In genomic region chr11:120548786-120549167, GRCm38 (mm10) we compare ENCODE assay signal across 9 mouse cellular contexts. TPM values are rescaled to one million over a fixed set of nuclear protein-coding genes. Genes with fewer than 3 reads are reported as not detected.
DNase-seq lines count a peak whose midpoint lies in the region; ATAC-seq and TF ChIP-seq lines count a peak whose summit lies in the region.
"Had no signal": no experiment of that assay in that cellular context is flagged by ENCODE, and none has a peak within 500 bp of the region (broad histone marks: within the 10 kb centered on the region; RNA-seq: fewer than 3 reads in every experiment).

No protein-coding gene starts in this region.

- peak overlapping the region; percentile 86 for H3K4me2 ChIP-seq in kidney, embryonic 15.5 days
- H3K4me2 ChIP-seq in hindbrain, embryonic 14.5 days (replicated peaks) = peak overlapping the region; percentile 77
- peak overlapping the region; percentile 92 for H3K4me2 ChIP-seq in midbrain, embryonic 16.5 days (ENCODE audit: low read length)

- ATAC-seq in kidney, embryonic 15.5 days (replicated peaks; ENCODE audit: low FRiP score) = no peak
- no peak for ATAC-seq in hindbrain, embryonic 14.5 days (ENCODE audit: low FRiP score)
- no peak for ATAC-seq in midbrain, embryonic 16.5 days

- 19% methylated on average over 7 of the region's 7 CpGs for WGBS in kidney, embryonic 15.5 days
- 36% methylated on average over 7 of the region's 7 CpGs for WGBS in hindbrain, embryonic 14.5 days
- WGBS in midbrain, embryonic 16.5 days = 31% methylated on average over 7 of the region's 7 CpGs

- H3K4me1 ChIP-seq in kidney, embryonic 15.5 days = peaks cover 42% of the 10 kb centered on the region
- peaks cover 11% of the 10 kb centered on the region for H3K4me1 ChIP-seq in cortical plate, adult 2 months (ENCODE audit: control insufficient read depth, insufficient read depth, low read length)
- peaks cover 15% of the 10 kb centered on the region for H3K4me1 ChIP-seq in hindbrain, embryonic 14.5 days (replicated peaks; ENCODE audit: control insufficient read depth, insufficient read depth, low read length)
- H3K4me1 ChIP-seq in midbrain, embryonic 16.5 days (ENCODE audit: control insufficient read depth, insufficient read depth, low read length) = peaks cover 24% of the 10 kb centered on the region

- TF ChIP-seq CTCF in cortical plate, adult 2 months (IDR thresholded peaks at IDR 0.05; ENCODE audit: extremely low read depth, insufficient read depth, low read length) = no peak

- no peak for DNase-seq in kidney, adult 11 months
- no peak for DNase-seq in hindbrain, embryonic 14.5 days (ENCODE audit: low spot score)
- no peak for DNase-seq in right cerebral cortex, postnatal 36 days (ENCODE audit: low spot score in 2 of 2)
- no peak for DNase-seq in right cerebral cortex, postnatal 4 days
- no peak for DNase-seq in gastrocnemius, adult 8-10 months (ENCODE audit: low spot score in 2 of 2)

- no peaks in the 10 kb centered on the region for H3K9me3 ChIP-seq in kidney, embryonic 15.5 days (replicated peaks)
- H3K9me3 ChIP-seq in hindbrain, embryonic 14.5 days (ENCODE audit: control insufficient read depth, low read length) = no peaks in the 10 kb centered on the region
- H3K9me3 ChIP-seq in midbrain, embryonic 16.5 days (replicated peaks; ENCODE audit: control insufficient read depth, low read length, poor library complexity, severe bottlenecking) = no peaks in the 10 kb centered on the region

- H3K9ac ChIP-seq in kidney, embryonic 15.5 days = peak overlapping the region; percentile 96
- H3K9ac ChIP-seq in hindbrain, embryonic 14.5 days = peak overlapping the region; percentile 98
- peak overlapping the region; percentile 99 for H3K9ac ChIP-seq in midbrain, embryonic 16.5 days (ENCODE audit: low read depth, low read length)

- H3K27me3 ChIP-seq in kidney, embryonic 15.5 days = no peaks in the 10 kb centered on the region
- no peaks in the 10 kb centered on the region for H3K27me3 ChIP-seq in hindbrain, embryonic 14.5 days (ENCODE audit: control insufficient read depth, insufficient read depth, low read length)
- H3K27me3 ChIP-seq in midbrain, embryonic 16.5 days (ENCODE audit: control insufficient read depth, insufficient read depth, low read depth, low read length) = no peaks in the 10 kb centered on the region

- peaks cover 23% of the 10 kb centered on the region for H3K36me3 ChIP-seq in kidney, embryonic 15.5 days
- peaks cover 10% of the 10 kb centered on the region for H3K36me3 ChIP-seq in hindbrain, embryonic 14.5 days (replicated peaks; ENCODE audit: control insufficient read depth, insufficient read depth)
- peaks cover 6% of the 10 kb centered on the region; the same call in 1 of the 2 replicates for H3K36me3 ChIP-seq in midbrain, embryonic 16.5 days (ENCODE audit: control insufficient read depth, insufficient read depth, low read length)

- peak overlapping the region; percentile 97 for H3K4me3 ChIP-seq in kidney, embryonic 15.5 days (replicated peaks)
- peak overlapping the region; percentile 96 for H3K4me3 ChIP-seq in cortical plate, adult 2 months (ENCODE audit: insufficient read depth, low read length)
- peak overlapping the region; percentile 96 for H3K4me3 ChIP-seq in hindbrain, embryonic 14.5 days (replicated peaks; ENCODE audit: low read length)
- peak overlapping the region; percentile 97 for H3K4me3 ChIP-seq in midbrain, embryonic 16.5 days (ENCODE audit: low read depth, low read length)

- no peak for TF ChIP-seq POLR2A in cortical plate, adult 2 months (IDR thresholded peaks at IDR 0.05; ENCODE audit: extremely low read depth, insufficient read depth, low read length)

- H3K27ac ChIP-seq in kidney, embryonic 15.5 days = peak overlapping the region; percentile 96
- no peak overlapping the region for H3K27ac ChIP-seq in cortical plate, adult 2 months (ENCODE audit: insufficient read depth, low read length)
- H3K27ac ChIP-seq in hindbrain, embryonic 14.5 days = peak overlapping the region; percentile 86
- peak overlapping the region; percentile 65; the same call in 1 of the 2 replicates for H3K27ac ChIP-seq in midbrain, embryonic 16.5 days (ENCODE audit: low read length)

RNA-seq across cellular contexts. Expression of gene Mcrip1, which starts 0.8 kb away (rescaled TPM):
- polyA plus RNA-seq in kidney, embryonic 15.5 days (2015; fragmentation: Nextera tagmentation; extraction: Ambion mirVana) = 199 and 212 TPM in 2 replicates
- 158 and 160 TPM in 2 replicates for polyA plus RNA-seq in cortical plate, adult 2 months (2012; rRNA removed)
- 248 and 261 TPM in 2 replicates for polyA plus RNA-seq in hindbrain, embryonic 14.5 days (2014; fragmentation: Nextera tagmentation; extraction: Ambion mirVana)
- polyA plus RNA-seq in midbrain, embryonic 16.5 days (2015; fragmentation: Nextera tagmentation; extraction: Ambion mirVana) = 232 and 233 TPM in 2 replicates
- 10 to 100 TPM; 18.6 to 20.5 (median 20.1) TPM for total RNA-seq in gastrocnemius, adult 8-10 months (2022)

RNA-seq across cellular contexts. Expression of gene Ppp1r27, which starts 2.2 kb away (rescaled TPM):
- polyA plus RNA-seq in kidney, embryonic 15.5 days (2015; fragmentation: Nextera tagmentation; extraction: Ambion mirVana) = 0.49 and 1.4 TPM in 2 replicates
- polyA plus RNA-seq in cortical plate, adult 2 months (2012; rRNA removed) = not detected in 2 replicates
- 0.29 TPM in 1 of 2 replicates, not detected in the other for polyA plus RNA-seq in hindbrain, embryonic 14.5 days (2014; fragmentation: Nextera tagmentation; extraction: Ambion mirVana)
- polyA plus RNA-seq in midbrain, embryonic 16.5 days (2015; fragmentation: Nextera tagmentation; extraction: Ambion mirVana) = not detected in 2 replicates
- 100 to 1,000 TPM; 157 to 382 (median 178) TPM for total RNA-seq in gastrocnemius, adult 8-10 months (2022)
- total RNA-seq: left cerebral cortex, adult 8-10 months had no signal

RNA-seq across cellular contexts. Expression of gene Gcgr, which starts 18.3 kb away (rescaled TPM):
- polyA plus RNA-seq in kidney, embryonic 15.5 days (2015; fragmentation: Nextera tagmentation; extraction: Ambion mirVana) = 2.4 and 2.6 TPM in 2 replicates
- polyA plus RNA-seq in cortical plate, adult 2 months (2012; rRNA removed) = 0.13 TPM in 2 replicates
- polyA plus RNA-seq in hindbrain, embryonic 14.5 days (2014; fragmentation: Nextera tagmentation; extraction: Ambion mirVana) = 0.27 and 0.32 TPM in 2 replicates
- polyA plus RNA-seq in midbrain, embryonic 16.5 days (2015; fragmentation: Nextera tagmentation; extraction: Ambion mirVana) = 0.13 and 0.31 TPM in 2 replicates
- total RNA-seq in gastrocnemius, adult 8-10 months (2022) = under 1 TPM in 1 of 4 experiments, not detected in 3; 0.29 TPM

RNA-seq across cellular contexts. Expression of gene P4hb, which starts 24.3 kb away (rescaled TPM):
- 718 and 736 TPM in 2 replicates for polyA plus RNA-seq in kidney, embryonic 15.5 days (2015; fragmentation: Nextera tagmentation; extraction: Ambion mirVana)
- 88.9 and 91.2 TPM in 2 replicates for polyA plus RNA-seq in cortical plate, adult 2 months (2012; rRNA removed)
- polyA plus RNA-seq in hindbrain, embryonic 14.5 days (2014; fragmentation: Nextera tagmentation; extraction: Ambion mirVana) = 295 and 326 TPM in 2 replicates
- polyA plus RNA-seq in midbrain, embryonic 16.5 days (2015; fragmentation: Nextera tagmentation; extraction: Ambion mirVana) = 233 and 257 TPM in 2 replicates
- 100 to 1,000 TPM; 162 to 245 (median 209) TPM for total RNA-seq in gastrocnemius, adult 8-10 months (2022)

RNA-seq across cellular contexts. Expression of gene Arhgdia, which starts 32.6 kb away (rescaled TPM):
- polyA plus RNA-seq in kidney, embryonic 15.5 days (2015; fragmentation: Nextera tagmentation; extraction: Ambion mirVana) = 588 and 644 TPM in 2 replicates
- polyA plus RNA-seq in cortical plate, adult 2 months (2012; rRNA removed) = 416 and 442 TPM in 2 replicates
- polyA plus RNA-seq in hindbrain, embryonic 14.5 days (2014; fragmentation: Nextera tagmentation; extraction: Ambion mirVana) = 435 and 490 TPM in 2 replicates
- 439 and 443 TPM in 2 replicates for polyA plus RNA-seq in midbrain, embryonic 16.5 days (2015; fragmentation: Nextera tagmentation; extraction: Ambion mirVana)
- 10 to 100 TPM; 74.3 to 86.2 (median 80.7) TPM for total RNA-seq in gastrocnemius, adult 8-10 months (2022)
